Mouse (Mus musculus) hindbrain, embryonic 10.5 days (tissue): ENCODE results near the gene Tmco3. TPM values are rescaled to one million over a fixed set of nuclear protein-coding genes. Genes with fewer than 3 reads are reported as not detected.

Experiments used
- DNase-seq: peaks from one replicate; pipeline ENCODE4 v3.0.0-alpha.2; 2017; ENCODE audit warnings: low spot score
- H3K27ac ChIP-seq: fragments of 300-500 bp; sonication (generic); 2 replicates; pipeline ENCODE4 v1.5.1; 2016; ENCODE audit warnings: mild to moderate bottlenecking, moderate library complexity
- H3K27me3 ChIP-seq: fragments of 300-500 bp; sonication (generic); 2 replicates; pipeline ENCODE4 v1.6.1; 2016; ENCODE audit warnings: mild to moderate bottlenecking; ENCODE audit not compliant: poor library complexity, insufficient read depth, severe bottlenecking
- H3K36me3 ChIP-seq: fragments of 300-500 bp; sonication (generic); 2 replicates; pipeline ENCODE4 v1.6.1; 2016; ENCODE audit warnings: mild to moderate bottlenecking, moderate library complexity
- H3K4me1 ChIP-seq: fragments of 300-500 bp; sonication (generic); replicated peaks from 2 replicates; pipeline ENCODE4 v1.6.1; 2016; ENCODE audit warnings: mild to moderate bottlenecking
- H3K4me3 ChIP-seq: fragments of 300-500 bp; sonication (generic); 2 replicates; pipeline ENCODE4 v1.5.1; 2016; ENCODE audit warnings: mild to moderate bottlenecking, moderate library complexity
- H3K9me3 ChIP-seq: fragments of 300-500 bp; sonication (generic); 2 replicates; pipeline ENCODE4 v1.6.1; 2016; ENCODE audit warnings: mild to moderate bottlenecking, moderate library complexity
- WGBS: fragments of 180-500 bp; shearing (Covaris S2); methylation state at CpG from one replicate; pipeline ENCODE4 v1.1.7; 2016; 5-methylcytosine and 5-hydroxymethylcytosine counted together
- polyA plus RNA-seq: library from polyadenylated mRNA; unstranded; fragments of >200 nt; fragmentation: Nextera tagmentation; extraction: Ambion mirVana; gene quantifications from 2 replicates; pipeline ENCODE4 v1.2.1, GENCODE M21; 2016

Tmco3 gene
- polyA plus RNA-seq, 1 experiment from 2014 or later, result 40.9 TPM

DNA sequence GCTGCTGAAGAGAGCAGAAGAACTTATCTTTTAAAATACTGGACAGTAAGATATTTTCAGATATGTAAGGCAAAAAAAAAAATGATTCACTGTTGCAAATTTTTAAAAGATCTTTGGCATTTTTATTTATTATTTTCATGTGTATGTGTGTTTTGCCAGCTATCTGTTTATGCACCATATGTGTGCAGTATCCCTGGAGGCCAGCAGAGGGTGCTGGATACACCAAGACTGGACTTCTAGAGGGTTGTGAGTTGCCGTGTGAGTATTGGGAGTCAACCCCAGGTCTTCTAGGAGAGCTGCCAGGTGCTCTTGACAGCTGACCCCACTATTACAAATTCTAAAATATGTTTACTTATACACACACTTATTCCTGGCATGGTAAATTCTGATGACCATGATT lies 4.8 kb upstream of the Tmco3 start:
- H3K9me3 ChIP-seq, result no peaks in the 10 kb centered on the region
- no peak for DNase-seq
- H3K27me3 ChIP-seq, result no peaks in the 10 kb centered on the region
- peaks cover 12% of the 10 kb centered on the region for H3K4me1 ChIP-seq
- H3K36me3 ChIP-seq, result no peaks in the 10 kb centered on the region
- 76% methylated on average over 1 of the region's 1 CpGs for WGBS
- no peak overlapping the region for H3K27ac ChIP-seq
- no peak overlapping the region for H3K4me3 ChIP-seq

DNA sequence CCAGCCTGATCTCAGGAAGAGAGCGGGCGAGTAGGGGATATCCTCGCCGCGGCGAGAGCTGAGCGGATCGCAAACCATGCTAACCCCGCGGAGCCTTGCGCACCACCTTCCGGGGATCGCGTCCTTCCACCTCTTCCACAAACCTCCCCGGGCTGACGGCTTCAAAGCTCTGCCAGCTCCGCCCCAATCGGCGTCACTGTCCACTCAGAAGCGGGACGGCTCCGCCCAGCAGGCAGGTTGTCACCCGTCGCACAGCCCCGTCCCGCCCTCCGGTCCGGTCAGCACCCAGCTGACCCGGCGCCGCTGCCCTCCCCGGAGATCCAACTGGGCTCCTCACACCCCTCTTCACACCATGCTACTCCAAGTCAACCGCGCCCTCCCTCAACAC lies 692 bp upstream of the Tmco3 start:
- H3K27me3 ChIP-seq, result no peaks in the 10 kb centered on the region
- peak; percentile 82 for DNase-seq
- no peaks in the 10 kb centered on the region for H3K9me3 ChIP-seq
- peak overlapping the region; percentile 94 for H3K27ac ChIP-seq
- H3K4me3 ChIP-seq, result peak overlapping the region; percentile 82
- H3K36me3 ChIP-seq, result peaks cover 8% of the 10 kb centered on the region
- H3K4me1 ChIP-seq, result peaks cover 21% of the 10 kb centered on the region
- under 1% methylated on average over 34 of the region's 34 CpGs for WGBS

DNA sequence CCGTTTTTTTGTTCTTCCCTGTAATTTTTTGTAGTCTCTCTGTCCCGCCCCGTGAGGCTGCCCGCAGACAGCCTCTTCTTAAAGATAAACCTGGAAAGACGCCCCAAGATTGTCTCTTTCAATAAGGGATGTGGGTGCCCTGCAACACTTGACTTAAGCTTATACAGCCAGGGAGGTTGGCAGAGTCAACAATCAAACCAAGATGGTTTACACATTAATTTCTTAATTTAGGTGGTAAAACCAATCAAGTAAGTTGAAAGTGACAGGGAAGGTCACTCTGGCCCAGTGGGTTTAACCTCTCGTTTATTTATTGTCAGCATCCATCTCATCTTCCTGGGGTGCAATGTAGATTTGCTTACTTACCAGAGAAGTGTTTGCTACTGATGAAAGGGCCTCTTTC lies 656 bp downstream of the Tmco3 start:
- no peak for DNase-seq
- Histone ChIP-seq H3K4me3 (peak overlapping the region; percentile 82), H3K4me1 (peaks cover 21% of the 10 kb centered on the region), H3K27ac (peak overlapping the region; percentile 94), H3K9me3 (no peaks in the 10 kb centered on the region), H3K36me3 (peaks cover 18% of the 10 kb centered on the region), H3K27me3 (no peaks in the 10 kb centered on the region)
- 6% methylated on average over 6 of the region's 6 CpGs for WGBS

DNA sequence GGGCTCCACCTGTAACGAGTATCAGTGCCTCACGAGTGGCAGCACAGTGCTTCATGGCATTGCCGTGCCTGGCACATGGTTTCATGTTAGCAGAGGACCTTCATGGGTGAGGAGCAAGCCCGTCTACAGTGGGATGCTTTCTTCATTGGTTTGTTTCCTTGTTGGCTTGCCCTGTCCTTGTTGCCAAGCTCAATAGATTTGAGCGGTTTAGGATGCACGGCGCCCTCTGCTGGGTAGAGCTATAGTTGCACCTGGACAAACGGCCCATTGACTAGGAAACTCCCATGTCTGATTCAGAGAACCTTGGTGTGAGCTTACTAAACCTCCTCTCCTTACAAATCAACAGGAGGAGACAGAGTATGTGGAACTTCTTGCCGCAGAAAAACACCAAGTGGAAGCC lies 4.4 kb downstream of the Tmco3 start:
- H3K27ac ChIP-seq, result no peak overlapping the region
- no peaks in the 10 kb centered on the region for H3K27me3 ChIP-seq
- 27% methylated on average over 9 of the region's 9 CpGs for WGBS
- H3K4me3 ChIP-seq, result no peak overlapping the region
- no peaks in the 10 kb centered on the region for H3K9me3 ChIP-seq
- H3K36me3 ChIP-seq, result peaks cover 55% of the 10 kb centered on the region
- DNase-seq, result peak; percentile 84
- peaks cover 9% of the 10 kb centered on the region for H3K4me1 ChIP-seq

GRCm38 (mm10) chr8:13293677-13294470 lies 5.9 kb downstream of the Tmco3 start:
- 94% methylated on average over 9 of the region's 9 CpGs for WGBS
- Histone ChIP-seq H3K9me3 (no peaks in the 10 kb centered on the region), H3K27ac (no peak overlapping the region), H3K4me1 (peaks cover 5% of the 10 kb centered on the region), H3K4me3 (no peak overlapping the region), H3K36me3 (peaks cover 70% of the 10 kb centered on the region), H3K27me3 (no peaks in the 10 kb centered on the region)
- no peak for DNase-seq

DNA sequence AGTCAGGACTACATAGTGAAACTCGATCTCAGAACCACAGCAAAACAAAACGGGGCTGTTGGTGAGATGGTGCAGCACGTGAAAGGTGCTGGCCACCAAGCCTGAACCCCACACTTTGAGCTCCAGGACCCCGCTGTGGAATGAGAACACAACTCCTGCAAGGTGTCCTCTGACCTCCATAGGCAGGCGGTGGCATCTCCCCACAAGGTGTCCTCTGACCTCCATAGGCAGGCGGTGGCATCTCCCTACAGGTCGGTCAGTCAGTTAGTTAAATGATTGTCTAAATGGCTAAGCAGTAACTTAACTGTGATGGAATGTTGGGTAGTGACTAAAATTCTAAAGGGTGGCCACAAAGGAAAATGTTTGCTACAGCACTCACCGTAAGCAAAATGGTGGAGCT lies 11.6 kb downstream of the Tmco3 start:
- 95% methylated on average over 8 of the region's 8 CpGs for WGBS
- no peaks in the 10 kb centered on the region for H3K4me1 ChIP-seq
- H3K9me3 ChIP-seq, result peaks cover 10% of the 10 kb centered on the region; the same call in 1 of the 2 replicates
- peaks cover 97% of the 10 kb centered on the region for H3K36me3 ChIP-seq
- H3K27ac ChIP-seq, result no peak overlapping the region
- no peaks in the 10 kb centered on the region for H3K27me3 ChIP-seq
- no peak for DNase-seq
- no peak overlapping the region for H3K4me3 ChIP-seq

DNA sequence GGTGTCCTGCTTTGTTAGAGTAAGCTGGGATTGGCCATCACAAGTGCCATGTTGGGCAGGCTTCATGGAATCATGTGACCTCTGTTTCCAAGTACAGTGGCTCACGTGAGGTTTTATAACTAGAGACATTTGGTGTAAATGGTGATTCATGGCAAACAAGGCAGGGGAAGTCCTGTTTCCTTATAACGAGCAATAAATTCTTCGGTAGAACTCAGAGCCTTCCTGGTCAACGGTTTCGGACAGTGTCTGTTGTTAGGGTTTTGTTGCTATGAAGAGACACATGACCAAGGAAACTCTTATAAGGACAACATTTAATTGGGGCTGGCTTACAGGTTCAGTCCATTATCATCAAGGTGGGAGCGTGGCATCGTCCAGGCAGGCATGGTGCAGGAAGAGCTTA lies 13.0 kb downstream of the Tmco3 start:
- H3K27me3 ChIP-seq, result no peaks in the 10 kb centered on the region
- H3K4me3 ChIP-seq, result no peak overlapping the region
- H3K36me3 ChIP-seq, result peaks cover 97% of the 10 kb centered on the region
- H3K9me3 ChIP-seq, result peaks cover 14% of the 10 kb centered on the region; the same call in 1 of the 2 replicates
- 94% methylated on average over 7 of the region's 7 CpGs for WGBS
- no peaks in the 10 kb centered on the region for H3K4me1 ChIP-seq
- H3K27ac ChIP-seq, result no peak overlapping the region
- DNase-seq, result no peak

GRCm38 (mm10) chr8:13305459-13305858 lies 17.5 kb downstream of the Tmco3 start:
- Histone ChIP-seq H3K27ac (no peak overlapping the region), H3K9me3 (0 out of 2 replicates have a peak, but pooled peaks cover 3% of the 10 kb centered on the region), H3K4me1 (no peaks in the 10 kb centered on the region), H3K36me3 (peaks cover 81% of the 10 kb centered on the region), H3K4me3 (no peak overlapping the region), H3K27me3 (no peaks in the 10 kb centered on the region)
- 94% methylated on average over 6 of the region's 6 CpGs for WGBS
- DNase-seq, result no peak

GRCm38 (mm10) chr8:13305884-13306283 lies 17.9 kb downstream of the Tmco3 start:
- WGBS, result 96% methylated on average over 4 of the region's 4 CpGs
- no peak overlapping the region for H3K4me3 ChIP-seq
- H3K36me3 ChIP-seq, result peaks cover 81% of the 10 kb centered on the region

DNA sequence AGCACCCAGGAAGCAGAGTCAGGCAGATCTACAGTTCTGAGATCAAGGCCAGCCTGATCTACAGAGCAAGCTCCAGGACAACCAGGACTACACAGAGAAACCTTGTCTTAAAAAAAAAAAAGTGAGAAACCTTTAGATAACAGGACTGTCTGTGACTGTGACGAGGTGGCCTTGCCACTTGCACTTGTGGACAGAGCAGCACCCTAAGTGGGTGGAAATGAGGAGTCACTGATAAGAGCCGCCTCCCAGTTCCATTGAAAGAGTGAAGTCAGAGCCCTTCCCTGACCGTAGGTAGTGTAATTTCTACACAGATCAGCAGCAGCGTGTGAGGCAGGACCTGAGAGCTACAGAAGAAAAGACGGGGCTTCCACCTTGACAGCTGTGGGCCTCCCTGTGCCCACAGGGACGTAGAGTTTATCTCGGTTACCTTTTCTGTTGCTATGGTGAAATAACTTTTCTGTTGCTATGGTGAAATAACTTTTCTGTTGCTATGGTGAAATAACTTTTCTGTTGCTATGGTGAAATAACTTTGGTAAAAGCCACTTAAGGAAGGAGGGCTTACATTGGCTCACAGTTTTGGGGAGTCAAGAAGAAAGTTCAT lies 18.4 kb downstream of the Tmco3 start:
- no peak overlapping the region for H3K4me3 ChIP-seq
- H3K4me1 ChIP-seq, result no peaks in the 10 kb centered on the region
- 85% methylated on average over 7 of the region's 7 CpGs for WGBS
- H3K27ac ChIP-seq, result no peak overlapping the region
- DNase-seq, result no peak
- 0 out of 2 replicates have a peak, but pooled peaks cover 3% of the 10 kb centered on the region for H3K9me3 ChIP-seq
- no peaks in the 10 kb centered on the region for H3K27me3 ChIP-seq
- peaks cover 81% of the 10 kb centered on the region for H3K36me3 ChIP-seq

More at GRCm38 (mm10) chr8:13305884-13306283, 17.9 kb downstream of the Tmco3 start:
- H3K27ac ChIP-seq, result no peak overlapping the region
- DNase-seq, result no peak
- H3K9me3 ChIP-seq, result 0 out of 2 replicates have a peak, but pooled peaks cover 3% of the 10 kb centered on the region
- no peaks in the 10 kb centered on the region for H3K27me3 ChIP-seq
- no peaks in the 10 kb centered on the region for H3K4me1 ChIP-seq

- no peak overlapping the region for H3K4me3 ChIP-seq
- H3K4me1 ChIP-seq, result no peaks in the 10 kb centered on the region
- WGBS, result 85% methylated on average over 9 of the region's 9 CpGs
- H3K27ac ChIP-seq, result no peak overlapping the region
- H3K27me3 ChIP-seq, result no peaks in the 10 kb centered on the region
- peaks cover 78% of the 10 kb centered on the region for H3K36me3 ChIP-seq
- DNase-seq, result no peak
- H3K9me3 ChIP-seq, result 0 out of 2 replicates have a peak, but pooled peaks cover 3% of the 10 kb centered on the region
Measured at GRCm38 (mm10) chr8:13306916-13307315, 18.9 kb downstream of the Tmco3 start.

DNA sequence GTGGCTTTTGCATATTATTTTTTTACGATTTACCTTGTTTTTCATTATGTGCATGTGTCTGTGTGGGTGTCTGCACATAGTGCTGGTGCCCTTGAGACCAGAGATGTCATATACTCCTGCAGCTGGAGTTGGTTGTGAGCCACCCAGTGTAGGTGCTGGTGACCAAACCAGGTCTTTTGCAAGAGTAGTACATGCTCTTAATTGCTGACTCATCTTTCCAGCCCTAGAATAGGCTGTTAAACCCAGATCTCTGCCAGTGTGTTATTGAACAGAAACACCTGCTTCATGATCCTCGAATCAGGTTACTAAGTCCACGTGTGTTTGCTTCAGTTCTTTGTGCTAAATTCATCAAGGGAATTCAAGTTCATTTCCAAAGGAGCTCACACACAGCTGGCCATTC lies 26.9 kb downstream of the Tmco3 start:
- no peak overlapping the region for H3K27ac ChIP-seq
- WGBS, result 81% methylated on average over 3 of the region's 3 CpGs
- H3K4me1 ChIP-seq, result no peaks in the 10 kb centered on the region
- H3K9me3 ChIP-seq, result no peaks in the 10 kb centered on the region
- DNase-seq, result no peak
- peaks cover 79% of the 10 kb centered on the region for H3K36me3 ChIP-seq
- no peak overlapping the region for H3K4me3 ChIP-seq
- H3K27me3 ChIP-seq, result no peaks in the 10 kb centered on the region

GRCm38 (mm10) chr8:13316671-13317070 lies 28.7 kb downstream of the Tmco3 start:
- Histone ChIP-seq H3K4me1 (no peaks in the 10 kb centered on the region), H3K27me3 (no peaks in the 10 kb centered on the region), H3K4me3 (no peak overlapping the region), H3K9me3 (no peaks in the 10 kb centered on the region), H3K36me3 (peaks cover 71% of the 10 kb centered on the region), H3K27ac (no peak overlapping the region)
- no peak for DNase-seq
- WGBS, result 94% methylated on average over 10 of the region's 10 CpGs
